Mouse (Mus musculus): ENCODE results near the gene 0610009B22Rik. TPM values are rescaled to one million over a fixed set of nuclear protein-coding genes. Genes with fewer than 3 reads are reported as not detected.
"Not testable (repeated sequence)": the region's sequence is repeated elsewhere in the genome, so short reads cannot be mapped to it uniquely, and the experiment has no call there.

0610009B22Rik gene
- 10 to 100 TPM; 23.0 to 23.6 TPM for total RNA-seq (2021)

DNA sequence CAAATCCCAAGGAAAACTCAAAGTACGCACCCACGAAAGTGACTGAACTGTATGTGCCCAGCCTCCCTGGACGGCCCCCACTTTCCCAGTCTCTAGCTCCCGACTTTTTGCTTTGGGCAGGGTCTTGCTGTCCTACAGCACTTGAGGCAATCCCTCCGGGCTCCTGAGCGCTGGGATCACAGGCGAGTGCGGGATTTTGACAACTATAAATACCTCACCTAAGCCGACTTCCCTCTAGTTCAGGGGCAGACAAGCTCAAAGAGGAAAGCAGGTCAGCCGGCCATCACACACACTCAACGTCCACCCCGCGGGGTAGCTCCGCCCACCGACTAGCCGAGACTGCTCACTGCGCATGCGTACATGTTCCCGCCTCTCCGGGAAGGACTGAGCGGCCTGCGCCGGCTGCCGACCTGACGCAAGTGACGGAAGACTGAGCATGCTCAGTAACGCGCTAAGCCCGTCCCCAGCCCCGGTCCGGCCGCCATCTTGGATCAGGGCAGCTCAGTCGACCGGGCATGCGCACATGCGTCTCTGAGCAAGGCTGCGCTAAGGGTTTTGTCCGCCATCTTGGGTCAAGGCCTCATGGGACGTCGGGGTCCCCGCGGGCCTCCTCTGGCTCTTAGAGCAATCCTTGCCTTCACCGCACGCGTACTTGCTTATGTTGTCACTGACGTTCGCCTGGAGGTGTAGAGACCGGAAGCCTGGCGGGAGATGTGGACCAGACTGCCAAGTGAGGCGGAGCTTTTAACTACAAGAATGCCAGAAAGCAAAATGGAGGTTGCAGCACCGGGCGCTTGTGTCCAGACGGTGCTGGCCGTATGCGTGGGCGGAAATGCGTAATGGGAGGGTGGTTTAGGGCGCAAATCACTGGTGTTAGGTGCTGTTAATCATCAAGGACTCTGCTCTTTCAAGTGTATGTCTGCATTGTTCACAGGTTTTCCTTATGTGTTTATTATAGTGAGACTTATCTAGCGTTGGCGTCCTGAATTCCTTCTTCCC, at the start of gene 0610009B22Rik:
Gene 0610009B22Rik, minus strand, starts transcription at position 545 of the 999 bp plus-strand sequence.
- DNase-seq = peak; percentile 100

DNA sequence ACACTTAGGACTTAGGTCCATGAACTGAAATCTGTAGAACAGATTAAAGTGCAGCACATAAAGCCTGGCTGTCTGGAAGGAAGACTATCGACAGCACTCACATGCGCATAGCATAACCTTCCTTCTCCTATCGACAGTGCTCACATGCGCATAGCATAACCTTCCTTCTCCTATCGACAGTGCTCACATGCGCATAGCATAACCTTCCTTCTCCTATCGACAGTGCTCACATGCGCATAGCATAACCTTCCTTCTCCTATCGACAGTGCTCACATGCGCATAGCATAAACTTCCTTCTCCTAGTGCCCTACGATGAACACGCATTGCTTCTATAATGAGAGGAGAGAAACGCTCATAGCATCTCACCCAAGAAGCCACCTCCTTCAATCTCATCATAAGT, 45.5 kb upstream of the 0610009B22Rik start:
- not testable (repeated sequence) for DNase-seq

DNA sequence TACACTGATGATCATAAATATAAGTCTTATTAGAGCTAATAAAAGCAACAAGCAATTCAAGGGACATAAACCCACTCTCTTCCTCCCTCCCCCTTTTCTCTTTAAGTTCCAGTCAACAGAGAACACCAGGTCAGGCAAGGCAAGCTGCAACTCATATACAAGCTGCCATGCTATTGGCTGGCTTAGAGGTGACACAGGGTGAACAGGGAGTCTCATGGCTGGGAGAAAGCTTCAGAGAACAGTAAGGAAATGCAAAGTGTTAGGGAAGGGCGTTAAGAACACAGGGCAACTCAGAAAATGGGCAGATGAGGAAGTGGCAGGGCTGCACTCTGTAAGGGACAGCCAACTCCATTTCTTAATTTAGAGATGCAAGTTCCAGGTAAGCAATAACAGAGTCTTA, 44.2 kb upstream of the 0610009B22Rik start:
- DNase-seq = no peak

DNA sequence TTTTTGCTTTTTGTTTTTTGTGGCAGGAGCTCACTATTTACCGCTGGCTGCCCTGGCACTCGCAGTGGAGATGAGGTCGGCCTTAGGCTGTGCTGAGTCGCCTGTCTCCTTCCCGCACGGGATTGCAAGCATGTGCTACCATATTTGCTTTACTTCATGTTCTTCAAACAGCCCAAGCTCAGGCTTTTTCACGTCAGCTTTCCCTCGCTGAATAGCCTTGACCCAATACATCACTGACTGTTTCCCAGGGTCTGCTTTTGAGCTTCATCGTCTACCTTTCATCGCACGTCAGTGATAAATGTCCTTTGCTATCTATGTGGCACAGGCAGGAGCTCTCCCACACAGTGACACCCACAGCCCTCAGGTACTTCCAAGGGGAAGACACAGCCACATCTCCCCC, 32.4 kb upstream of the 0610009B22Rik start:
- DNase-seq = no peak

DNA sequence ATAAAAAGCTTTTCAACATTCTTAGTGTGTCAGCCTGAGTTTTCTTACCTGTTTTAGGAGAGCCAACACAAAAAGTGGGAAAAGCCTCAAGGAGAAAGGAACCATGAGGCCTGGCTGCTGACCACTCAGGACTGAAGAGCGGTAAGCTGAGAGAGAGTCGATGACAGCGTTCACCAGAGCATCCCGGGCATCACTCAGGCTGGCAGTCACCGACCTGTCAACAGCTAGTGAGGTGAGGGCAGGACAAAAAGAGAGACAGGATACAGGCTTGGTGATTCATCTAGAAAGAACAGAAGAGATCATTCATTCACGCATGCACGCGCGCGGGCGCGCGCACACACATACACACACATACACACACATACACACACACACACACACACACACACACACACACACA, 18.4 kb upstream of the 0610009B22Rik start:
- no peak for DNase-seq

DNA sequence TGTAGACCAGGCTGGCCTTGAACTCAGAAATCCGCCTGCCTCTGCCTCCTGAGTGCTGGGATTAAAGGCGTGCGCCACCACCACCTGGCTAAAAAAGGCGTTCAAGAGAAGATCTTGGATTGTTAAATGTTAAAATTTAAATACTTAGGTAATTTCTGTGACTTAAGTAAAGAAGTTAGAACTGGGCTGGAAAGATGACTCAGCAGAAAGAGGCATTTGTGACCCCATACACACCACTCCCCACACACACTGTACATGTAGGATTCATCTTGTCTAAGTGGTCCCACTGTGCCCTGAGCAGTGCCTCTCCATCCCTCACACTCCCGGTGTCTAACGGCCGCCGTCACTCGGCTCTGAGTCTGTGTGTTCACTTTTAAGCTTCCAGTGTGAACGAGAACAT, 17.8 kb upstream of the 0610009B22Rik start:
- DNase-seq = no peak

DNA sequence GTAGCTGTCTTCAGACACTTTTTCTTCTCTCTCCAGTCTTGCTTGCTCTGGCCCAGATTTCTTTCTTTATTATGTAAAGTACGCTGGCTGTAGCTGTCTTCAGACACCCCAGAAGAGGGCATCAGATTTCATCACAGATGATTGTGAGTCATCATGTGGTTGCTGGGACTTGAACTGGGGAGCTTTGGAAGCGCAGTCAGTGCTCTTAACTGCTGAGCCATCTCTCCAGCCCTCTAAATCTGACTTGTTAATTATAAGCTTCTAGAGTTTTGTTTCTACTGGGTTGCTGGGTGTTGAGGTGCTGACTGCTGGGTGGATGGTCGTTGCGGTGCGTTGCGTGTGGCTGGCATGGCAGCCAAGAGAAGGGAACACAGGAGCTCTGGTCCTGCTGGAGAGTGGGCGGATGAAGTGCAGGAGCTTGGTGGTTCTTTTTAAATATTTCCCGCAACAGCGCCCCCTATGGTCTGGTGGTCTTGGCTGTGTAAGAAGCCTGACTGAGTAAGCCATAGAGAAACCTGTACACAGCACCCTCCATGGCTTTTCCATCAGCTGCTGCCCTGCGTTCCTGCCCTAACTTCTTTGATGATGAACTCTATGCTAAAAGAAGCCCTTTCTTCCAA, 14.8 kb upstream of the 0610009B22Rik start:
- peak; percentile 37 for DNase-seq

DNA sequence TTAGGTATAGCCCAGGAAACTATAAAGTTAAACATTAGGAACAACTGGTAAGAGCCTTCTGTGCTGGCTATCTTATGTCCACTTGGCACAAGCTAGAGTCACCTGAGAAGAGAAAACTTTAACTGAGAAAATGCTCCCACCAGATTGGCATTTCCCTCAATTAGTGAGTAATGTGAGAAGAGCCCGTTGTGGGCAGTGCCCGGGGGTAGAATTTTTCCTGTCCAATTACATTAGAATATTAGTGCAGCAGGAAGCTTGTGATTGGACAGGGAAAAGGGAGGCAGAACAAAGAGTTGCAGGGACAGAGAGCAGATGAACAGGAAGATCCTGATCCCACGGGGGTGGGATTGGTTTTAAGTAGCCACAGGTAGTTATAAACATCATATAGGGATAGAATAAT, 14.2 kb upstream of the 0610009B22Rik start:
- DNase-seq = no peak

DNA sequence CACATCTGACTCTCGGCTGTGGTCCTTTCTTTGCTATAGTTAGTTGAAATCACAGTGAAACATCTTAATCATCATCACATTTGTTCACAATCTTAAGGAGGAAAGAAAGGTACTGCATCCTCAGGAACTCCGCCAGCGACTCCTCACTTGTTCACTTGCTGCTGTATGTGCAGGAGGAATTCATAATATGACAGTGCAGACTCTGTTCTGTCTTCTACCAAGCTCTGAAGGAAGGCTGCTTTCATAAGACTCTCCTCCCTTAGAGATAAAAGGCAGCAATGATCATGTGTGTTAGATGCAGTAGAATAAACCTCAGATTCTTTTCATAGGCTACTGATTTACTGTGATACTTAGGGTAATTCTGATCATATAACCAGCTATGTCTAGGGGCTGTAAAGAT, 6.3 kb upstream of the 0610009B22Rik start:
- no peak for DNase-seq

DNA sequence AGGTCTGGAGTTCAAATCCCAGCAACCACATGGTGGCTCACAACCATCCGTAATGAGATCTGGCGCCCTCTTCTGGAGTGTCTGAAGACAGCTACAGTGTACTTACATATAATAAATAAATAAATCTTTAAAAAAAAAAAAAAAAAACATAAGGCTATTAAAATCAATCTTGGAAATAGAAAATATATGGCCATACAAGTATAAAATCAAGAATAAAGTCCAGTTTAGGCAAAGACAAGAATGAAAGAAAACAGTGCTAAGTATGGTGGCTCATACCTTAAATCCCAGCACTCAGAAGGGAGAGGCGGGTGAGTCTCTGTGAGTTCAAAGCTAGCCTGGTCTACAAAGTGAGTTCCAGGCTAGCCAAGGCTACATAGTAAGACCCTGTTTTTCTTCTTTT, 1.9 kb upstream of the 0610009B22Rik start:
- not testable (repeated sequence) for DNase-seq

DNA sequence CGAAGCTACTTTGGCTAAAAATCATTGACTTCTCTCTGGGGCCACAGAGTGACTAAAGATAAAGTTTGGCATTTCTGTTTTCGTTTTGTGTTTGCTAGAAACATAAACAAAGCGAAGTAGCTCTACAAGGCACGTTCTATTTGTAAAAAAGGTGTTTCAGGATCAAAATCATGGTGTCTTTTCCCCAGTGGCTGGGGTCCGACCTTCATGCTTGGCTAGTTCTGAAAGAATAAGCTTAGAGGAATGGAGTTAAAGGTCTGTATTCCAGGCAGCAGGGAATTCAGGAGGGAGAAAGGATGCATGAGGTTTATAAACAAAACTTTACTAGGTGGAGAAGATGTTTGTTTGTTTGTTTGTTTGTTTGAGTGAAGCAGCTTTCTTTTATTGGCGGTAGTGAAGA, 669 bp upstream of the 0610009B22Rik start:
- no peak for DNase-seq

DNA sequence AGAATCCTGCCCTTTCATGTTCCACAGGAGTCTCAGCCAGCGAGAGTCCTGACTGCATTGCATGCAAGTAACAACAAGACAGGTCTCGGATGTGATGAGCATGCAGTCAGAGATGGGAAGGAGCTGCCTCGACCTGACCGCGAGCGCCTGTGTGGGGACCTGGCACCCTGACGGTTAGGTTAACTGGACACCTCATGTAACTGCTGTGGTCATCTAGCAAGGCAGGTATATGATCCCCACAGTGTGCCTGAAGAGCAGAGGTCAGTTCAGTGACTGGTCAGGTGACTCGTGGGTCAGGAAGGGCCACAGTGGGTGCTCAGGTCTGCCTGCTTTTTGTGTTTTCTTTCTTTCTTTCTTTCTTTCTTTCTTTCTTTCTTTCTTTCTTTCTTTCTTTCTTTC, 6.7 kb downstream of the 0610009B22Rik start:
- DNase-seq = no peak

DNA sequence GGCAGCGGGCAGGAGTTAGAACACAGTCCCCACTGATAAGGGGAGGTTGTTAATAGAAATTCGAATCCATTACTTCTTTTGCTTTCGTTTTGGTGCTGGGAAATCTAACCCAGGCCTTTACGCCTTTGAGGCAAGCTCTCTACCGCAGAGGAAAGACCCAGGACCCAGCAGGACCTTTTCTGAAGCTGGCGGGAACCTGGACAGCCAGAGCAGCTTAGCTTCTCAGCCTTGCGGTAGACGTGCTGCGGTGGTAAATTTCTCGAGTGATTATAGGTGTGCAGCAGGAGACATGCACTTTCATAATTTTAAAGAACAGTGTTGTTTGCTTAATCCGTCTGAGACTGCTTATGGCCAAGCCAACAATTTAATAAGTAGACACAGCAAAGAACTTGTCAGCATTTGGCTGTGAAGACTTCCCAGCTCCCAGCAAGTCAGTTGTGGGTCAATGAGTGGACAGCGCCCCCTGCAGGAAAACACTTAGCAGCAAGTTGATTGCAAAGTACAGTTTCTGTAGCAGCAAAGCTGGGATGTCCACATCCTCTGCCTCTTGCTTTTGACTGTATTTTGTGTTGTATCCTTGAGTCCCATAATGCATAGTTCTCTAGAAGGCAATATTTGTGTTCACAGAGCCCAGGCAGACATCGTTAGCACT, 7.2 kb downstream of the 0610009B22Rik start:
- DNase-seq = peak; percentile 95

DNA sequence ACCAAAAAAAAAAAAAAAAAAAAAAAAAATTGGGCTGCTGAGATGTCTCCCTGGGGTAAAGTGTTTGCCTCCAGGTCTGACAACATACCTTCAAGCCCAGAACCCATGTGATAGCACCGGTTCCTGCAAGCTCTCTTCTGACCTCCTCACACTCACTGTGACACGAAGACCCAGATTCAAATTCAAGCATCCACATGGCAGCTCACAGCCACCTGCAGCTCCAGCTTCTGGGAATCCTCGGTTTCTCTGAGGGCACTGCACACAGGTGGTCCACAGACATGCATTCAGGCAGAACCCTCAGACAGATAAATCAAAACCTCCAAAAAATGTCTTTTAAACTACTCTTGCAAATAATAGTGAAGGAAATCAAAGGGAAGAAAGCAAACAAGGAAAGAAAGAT, 9.2 kb downstream of the 0610009B22Rik start:
- DNase-seq = no peak

DNA sequence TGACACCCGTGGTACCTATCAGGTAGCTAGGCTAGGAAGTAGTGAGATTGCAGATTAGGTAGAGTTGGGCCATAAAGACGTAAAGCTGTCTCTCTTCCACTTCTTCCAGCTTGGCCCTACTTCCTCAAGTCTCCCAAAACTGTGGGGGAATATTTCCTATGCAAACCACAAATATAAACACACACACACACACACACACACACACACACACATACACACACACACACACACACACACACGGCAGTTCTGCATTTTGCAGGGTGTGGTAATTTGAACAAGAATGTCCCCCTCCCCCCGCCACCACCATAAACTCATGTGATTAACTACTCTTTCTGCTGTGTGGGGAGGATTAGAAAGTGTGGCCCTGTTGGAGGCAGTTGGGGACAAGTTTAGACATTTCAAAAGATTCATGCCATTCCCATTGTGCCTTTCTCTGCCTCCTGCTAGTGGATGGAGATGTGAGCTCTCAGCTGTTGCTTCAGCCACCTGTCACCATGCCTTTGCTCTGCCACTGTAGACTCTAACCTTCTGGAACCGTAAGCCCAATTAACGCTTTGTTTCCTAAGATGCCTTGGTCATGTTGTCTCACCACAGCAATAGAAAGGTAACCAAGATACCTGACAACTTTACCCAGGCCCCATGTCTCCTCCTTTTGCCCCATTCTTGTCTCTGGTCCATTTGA, 10.8 kb downstream of the 0610009B22Rik start:
- DNase-seq = no peak

DNA sequence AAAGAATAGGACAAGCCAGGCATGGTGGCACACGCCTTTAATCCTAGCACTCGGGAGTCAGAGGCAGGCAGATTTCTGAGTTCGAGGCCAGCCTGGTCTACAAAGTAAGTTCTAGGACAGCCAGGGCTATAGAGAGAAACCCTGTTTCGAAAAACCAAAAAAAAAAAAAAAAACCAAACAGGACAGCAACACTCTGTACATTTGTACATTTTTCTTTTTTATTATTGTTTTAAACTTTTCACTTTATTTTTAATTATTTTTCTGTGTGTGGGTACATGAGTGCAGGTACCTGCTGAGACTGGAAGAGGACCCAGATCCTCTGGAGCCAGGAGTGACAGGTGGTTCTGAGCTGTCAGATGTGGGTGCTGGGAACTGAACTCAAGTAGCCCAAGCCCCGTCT, 13.3 kb downstream of the 0610009B22Rik start:
- no peak for DNase-seq

DNA sequence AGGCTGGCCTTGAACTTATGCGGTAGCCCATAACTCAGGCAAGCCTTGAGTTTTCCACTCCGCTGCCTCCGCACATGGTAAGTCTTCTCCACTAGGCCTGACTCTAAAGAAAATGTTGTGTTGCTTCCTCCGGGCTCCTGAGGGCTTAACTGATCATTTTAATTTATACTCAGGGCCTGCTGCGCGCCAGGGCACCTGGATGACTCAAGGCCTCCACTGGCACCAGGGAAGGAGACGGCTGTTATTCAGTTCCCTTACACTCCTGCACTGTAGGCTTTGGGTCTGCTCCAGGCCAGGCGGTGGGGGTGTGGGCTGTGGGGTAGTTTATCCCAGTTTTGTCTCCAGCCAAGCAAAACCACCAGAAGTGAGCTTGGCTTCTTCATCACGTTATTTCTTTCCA, 15.4 kb downstream of the 0610009B22Rik start:
- no peak for DNase-seq

DNA sequence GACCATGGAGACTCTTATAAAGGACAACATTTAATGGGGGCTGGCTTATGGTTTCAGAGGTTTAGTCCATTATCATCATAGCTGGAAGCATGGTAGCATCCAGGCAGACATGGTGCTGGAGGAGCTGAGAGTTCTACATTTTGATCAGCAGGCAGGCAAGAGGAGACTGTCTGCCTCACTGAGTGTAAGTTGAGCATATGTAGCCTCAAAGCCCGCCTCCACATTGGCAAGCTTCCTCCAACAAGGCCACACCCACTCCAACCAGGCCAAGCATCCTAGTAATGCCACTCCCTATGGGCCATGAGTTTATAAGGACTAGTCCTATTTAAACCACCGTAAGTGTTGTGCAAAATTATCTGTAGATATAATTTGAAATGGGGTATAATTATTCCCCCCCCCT, 17.3 kb downstream of the 0610009B22Rik start:
- no peak for DNase-seq

DNA sequence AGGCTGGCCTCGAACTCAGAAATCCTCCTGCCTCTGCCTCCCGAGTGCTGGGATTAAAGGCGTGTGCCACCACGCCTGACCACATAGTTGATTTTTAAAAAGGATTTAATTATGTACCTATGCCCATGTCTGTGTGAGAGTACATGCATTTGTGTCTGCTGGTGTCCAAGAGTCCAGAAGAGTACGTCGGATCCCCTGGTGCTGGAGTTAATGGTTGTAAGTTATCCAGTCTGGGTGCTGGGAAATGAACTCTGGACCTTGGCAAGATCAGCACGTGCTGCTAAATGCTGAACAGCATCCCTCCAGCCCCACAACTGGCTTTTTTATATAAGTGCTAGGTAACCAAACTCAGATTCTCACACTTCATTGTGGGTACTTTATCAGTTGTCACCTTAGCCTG, 17.8 kb downstream of the 0610009B22Rik start:
- no peak for DNase-seq

DNA sequence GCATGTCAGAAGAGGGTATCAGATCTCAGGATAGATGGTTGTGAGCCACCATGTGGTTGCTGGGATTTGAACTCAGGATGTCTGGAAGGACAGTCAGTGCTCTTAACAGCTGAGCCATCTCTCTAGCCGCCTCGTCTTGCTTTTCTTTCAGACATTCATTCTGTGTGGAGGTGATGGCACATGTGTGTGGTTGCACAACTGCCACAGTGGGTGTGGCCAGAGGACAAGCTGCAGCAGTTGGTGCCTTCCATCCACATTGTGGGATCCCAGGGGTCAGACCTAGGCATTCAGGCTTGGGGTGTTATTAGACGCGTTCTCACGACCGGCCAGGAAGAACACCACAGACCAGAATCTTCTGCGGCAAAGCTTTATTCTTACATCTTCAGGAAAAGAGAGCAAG, 23.9 kb downstream of the 0610009B22Rik start:
- not testable (repeated sequence) for DNase-seq

DNA sequence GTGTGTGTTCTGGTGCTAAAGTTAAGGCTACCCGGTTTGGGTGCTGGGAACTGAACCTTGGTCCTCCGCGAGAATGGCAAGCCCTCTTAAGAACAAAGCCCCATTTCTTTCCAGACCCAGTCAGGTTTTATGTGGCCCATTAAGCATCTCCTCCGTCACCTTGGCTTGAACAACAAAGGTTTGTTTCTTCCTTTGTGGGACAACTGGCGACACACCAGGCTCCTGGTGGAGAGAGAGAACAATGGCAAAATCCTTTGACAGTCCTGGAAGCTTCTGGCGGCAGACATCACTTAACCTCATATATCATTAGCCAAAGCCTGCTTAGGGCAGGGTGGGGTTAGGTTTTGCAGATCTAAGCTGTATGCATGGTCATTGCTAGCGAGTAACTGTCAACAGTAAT, 26.0 kb downstream of the 0610009B22Rik start:
- DNase-seq = no peak

DNA sequence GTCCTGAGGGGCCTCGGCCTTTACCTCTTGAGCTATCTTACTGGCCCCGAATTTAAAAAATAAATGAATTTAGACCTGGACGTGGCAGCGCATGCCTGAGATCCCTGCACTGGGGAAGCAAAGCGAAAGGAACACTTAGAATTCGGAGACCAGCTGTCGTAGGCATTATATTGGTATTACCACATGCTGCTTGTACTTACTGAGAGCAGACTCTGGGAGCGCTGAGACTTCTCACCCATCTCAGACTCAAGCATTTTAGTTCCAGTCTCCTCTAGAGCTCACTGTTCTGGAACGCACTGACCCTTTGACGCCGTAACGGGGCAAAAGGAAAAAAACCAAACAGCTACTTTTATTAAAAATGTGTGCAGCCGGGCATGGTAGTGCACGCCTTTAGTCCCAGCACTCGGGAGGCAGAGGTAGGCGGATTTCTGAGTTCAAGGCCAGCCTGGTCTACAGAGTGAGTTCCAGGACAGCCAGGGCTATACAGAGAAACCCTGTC, 26.8 kb downstream of the 0610009B22Rik start:
- DNase-seq = no peak

Measured in heart, postnatal 4 days (tissue).